Comparison of ENCODE assay signal across 21 mouse cellular contexts in the genomic region with DNA sequence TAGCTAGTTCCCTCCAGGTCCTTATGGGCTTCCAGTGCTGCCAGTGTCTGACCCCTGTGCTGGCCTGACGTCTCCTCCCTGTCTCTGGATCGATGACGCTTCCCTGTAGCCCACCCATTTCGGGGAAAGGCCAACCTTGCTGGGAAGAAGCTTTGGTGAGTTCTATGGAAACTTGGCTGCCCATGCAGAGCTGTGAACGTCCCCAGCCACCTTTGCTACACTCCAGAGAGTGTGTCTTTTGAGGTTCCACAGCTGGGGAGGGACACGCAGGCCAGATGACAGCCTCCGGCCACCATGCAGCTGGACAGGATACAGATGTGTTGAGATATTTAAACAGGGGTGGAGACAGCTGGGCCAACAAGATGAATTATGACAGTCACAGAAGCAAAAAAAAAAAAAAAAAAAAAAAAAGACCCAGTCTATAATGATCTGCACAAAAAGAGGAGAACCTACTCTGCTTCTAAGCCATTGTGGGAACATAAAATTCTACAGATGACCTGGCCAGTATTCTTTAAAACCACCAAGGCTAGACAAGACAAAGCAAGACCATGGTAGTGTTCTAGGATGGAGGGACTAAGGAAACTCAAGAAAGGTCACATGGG. TPM values are rescaled to one million over a fixed set of nuclear protein-coding genes. Genes with fewer than 3 reads are reported as not detected.
DNase-seq lines count a peak whose midpoint lies in the region.
"Had no signal": no experiment of that assay in that cellular context is flagged by ENCODE, and none has a peak within 500 bp of the region (broad histone marks: within the 10 kb centered on the region; RNA-seq: fewer than 3 reads in every experiment).

No protein-coding gene starts in this region.

- intact Hi-C loops in heart, postnatal 10 days (cut with DNase I), result no loop called here

- peak; percentile 17 for DNase-seq in adrenal gland, adult 2 months
- no peak for DNase-seq in adrenal gland, postnatal 36 days
- DNase-seq in kidney, postnatal 14 days, result peak; percentile 41
- DNase-seq in kidney, adult 9 months, result no peak
- peak; percentile 58 for DNase-seq in heart, postnatal 10 days
- peak; percentile 59 for DNase-seq in lung, postnatal 25 days (ENCODE audit: low spot score)
- no peak for DNase-seq in embryo, embryonic 10 days (ENCODE audit: low spot score)
- DNase-seq in layer of hippocampus, adult 18-20 months (ENCODE audit: low spot score in 2 of 2), result no peak
- DNase-seq: cerebellum, postnatal 10 days; layer of hippocampus, adult 9-11 months had no signal

RNA-seq across cellular contexts. Expression of gene Ackr2, which starts 2.7 kb away (rescaled TPM):
- total RNA-seq in adrenal gland, adult 2 months (2021), result 1 to 10 TPM; 1.2 to 1.4 TPM
- 0.77 and 0.92 TPM in 2 replicates for polyA plus RNA-seq in adrenal gland, adult 2 months (2012; rRNA removed)
- total RNA-seq in adrenal gland, postnatal 36 days (2021), result under 1 TPM; 0.66 to 0.86 TPM
- 1 to 10 TPM; 3.2 to 3.9 TPM for total RNA-seq in heart, postnatal 10 days (2021)
- total RNA-seq in layer of hippocampus, adult 18-20 months (2021), result 1 to 10 TPM; 1.4 to 2.4 TPM
- total RNA-seq: granulocyte monocyte progenitor cell, adult 5-6 weeks; megakaryocyte progenitor cell, adult 5-6 weeks had no signal
- polyA plus RNA-seq: Patski had no signal

RNA-seq across cellular contexts. Expression of gene Cyp8b1, which starts 20.6 kb away (rescaled TPM):
- under 1 TPM; 0.48 to 0.84 TPM for total RNA-seq in adrenal gland, adult 2 months (2021)
- polyA plus RNA-seq in adrenal gland, adult 2 months (2012; rRNA removed), result 0.32 and 1.00 TPM in 2 replicates
- total RNA-seq in adrenal gland, postnatal 36 days (2021), result under 1 TPM; 0.26 to 0.30 TPM
- total RNA-seq in heart, postnatal 10 days (2021), result not detected
- not detected for total RNA-seq in layer of hippocampus, adult 18-20 months (2021)
- total RNA-seq: granulocyte monocyte progenitor cell, adult 5-6 weeks; left cerebral cortex, postnatal 25 days; megakaryocyte progenitor cell, adult 5-6 weeks had no signal
- polyA plus RNA-seq: embryonic facial prominence, embryonic 10.5 days; hindbrain, embryonic 13.5 days; intestine, embryonic 16.5 days; midbrain, embryonic 15.5 days; neural tube, embryonic 13.5 days; Patski; testis, adult 2 months had no signal

RNA-seq across cellular contexts. Expression of gene Higd1a, which starts 37.3 kb away (rescaled TPM):
- total RNA-seq in adrenal gland, adult 2 months (2021), result 100 to 1,000 TPM in 1 of 2 experiments, 10 to 100 TPM in 1; 44.6 to 103 TPM
- 15.4 and 20.8 TPM in 2 replicates for polyA plus RNA-seq in adrenal gland, adult 2 months (2012; rRNA removed)
- 100 to 1,000 TPM in 1 of 2 experiments, 10 to 100 TPM in 1; 80.9 to 105 TPM for total RNA-seq in adrenal gland, postnatal 36 days (2021)
- 100 to 1,000 TPM; 181 to 183 TPM for total RNA-seq in heart, postnatal 10 days (2021)
- total RNA-seq in layer of hippocampus, adult 18-20 months (2021), result 10 to 100 TPM; 79.1 to 86.6 TPM

RNA-seq across cellular contexts. Expression of gene Fam198a, which starts 55.3 kb away (rescaled TPM):
- total RNA-seq in adrenal gland, adult 2 months (2021), result 1 to 10 TPM in 1 of 2 experiments, under 1 TPM in 1; 0.78 to 1.6 TPM
- 0.87 and 1.5 TPM in 2 replicates for polyA plus RNA-seq in adrenal gland, adult 2 months (2012; rRNA removed)
- 1 to 10 TPM; 1.4 to 1.5 TPM for total RNA-seq in adrenal gland, postnatal 36 days (2021)
- 1 to 10 TPM; 2.2 to 2.6 TPM for total RNA-seq in heart, postnatal 10 days (2021)
- total RNA-seq in layer of hippocampus, adult 18-20 months (2021), result 1 to 10 TPM; 6.7 to 7.2 TPM
- total RNA-seq: granulocyte monocyte progenitor cell, adult 5-6 weeks had no signal

RNA-seq across cellular contexts. Expression of gene Ccdc13, which starts 56.2 kb away (rescaled TPM):
- total RNA-seq in adrenal gland, adult 2 months (2021), result 1 to 10 TPM in 1 of 2 experiments, under 1 TPM in 1; 0.63 to 1.0 TPM
- polyA plus RNA-seq in adrenal gland, adult 2 months (2012; rRNA removed), result 0.26 and 1.2 TPM in 2 replicates
- 1 to 10 TPM; 1.0 to 1.1 TPM for total RNA-seq in adrenal gland, postnatal 36 days (2021)
- not detected for total RNA-seq in heart, postnatal 10 days (2021)
- total RNA-seq in layer of hippocampus, adult 18-20 months (2021), result 1 to 10 TPM; 8.1 to 8.4 TPM
- total RNA-seq: granulocyte monocyte progenitor cell, adult 5-6 weeks; liver, adult 2 months; megakaryocyte progenitor cell, adult 5-6 weeks had no signal
- polyA plus RNA-seq: liver, adult 2 months had no signal

Comparison
In these comparisons a context has a peak if more than half of its experiments do, and no peak if none do; other contexts are left out.
1. DNase-seq: peak in adrenal gland, adult 2 months (single experiment), kidney, postnatal 14 days (single experiment), heart, postnatal 10 days (2 of 2) and lung, postnatal 25 days (single experiment); none in adrenal gland, postnatal 36 days (0 of 2), kidney, adult 9 months (single experiment), embryo, embryonic 10 days (single experiment) and layer of hippocampus, adult 18-20 months (0 of 2).